Mouse (Mus musculus) heart, embryonic 14.5 days (tissue): ENCODE results near the gene Eif3b. TPM values are rescaled to one million over a fixed set of nuclear protein-coding genes. Genes with fewer than 3 reads are reported as not detected.
A peak's percentile ranks its signal among the peaks of the same experiment; 100 is the strongest.

Source experiments
- ATAC-seq: fragments of 200-750 bp; cut with Nextera tagmentation; 2 replicates; pipeline ENCODE4 v1.8.0; 2017; ENCODE audit warnings: low read depth, moderate TSS enrichment; ENCODE audit not compliant: insufficient number of reproducible peaks, insufficient read depth, low FRiP score
- H3K27ac ChIP-seq, 2 experiments: fragments of 200-500 bp in 1 of 2; fragments of 300-500 bp in 1 of 2; sonication (generic) in 1 of 2; replicated peaks in 1 of 2; 2 replicates each; pipeline ENCODE4 v1.5.1; 2012 to 2014; ENCODE audit warnings: low read depth in 2 of 2, low read length in 2 of 2, control low read depth in 1 of 2, mild to moderate bottlenecking in 1 of 2, mixed read lengths in 1 of 2; ENCODE audit not compliant: control insufficient read depth in 1 of 2, insufficient read depth in 1 of 2
- H3K27me3 ChIP-seq: fragments of 300-500 bp; sonication (generic); 2 replicates; pipeline ENCODE4 v1.6.1; 2014; ENCODE audit warnings: mild to moderate bottlenecking, low read length, control low read depth; ENCODE audit not compliant: control insufficient read depth, insufficient read depth
- H3K36me3 ChIP-seq: fragments of 300-500 bp; sonication (generic); 2 replicates; pipeline ENCODE4 v1.6.1; 2014; ENCODE audit warnings: mild to moderate bottlenecking, control low read depth, low read length, mixed read lengths; ENCODE audit not compliant: control insufficient read depth, insufficient read depth
- H3K4me1 ChIP-seq, 2 experiments: fragments of 200-500 bp in 1 of 2; fragments of 300-500 bp in 1 of 2; sonication (generic) in 1 of 2; 2 replicates each; pipeline ENCODE4 v1.6.1; 2012 to 2014; ENCODE audit warnings: low read length in 2 of 2, control low read depth in 1 of 2, mixed read lengths in 1 of 2; ENCODE audit not compliant: control insufficient read depth in 2 of 2, insufficient read depth in 2 of 2
- H3K4me2 ChIP-seq: fragments of 300-500 bp; sonication (generic); 2 replicates; pipeline ENCODE4 v1.6.1; 2014; ENCODE audit warnings: mild to moderate bottlenecking, low read length
- H3K4me3 ChIP-seq, 2 experiments: fragments of 200-500 bp in 1 of 2; fragments of 300-500 bp in 1 of 2; sonication (generic) in 1 of 2; 2 replicates each; pipeline ENCODE4 v1.5.1; 2012 to 2014; ENCODE audit warnings: low read length in 2 of 2, mild to moderate bottlenecking in 2 of 2, control low read depth in 1 of 2, low read depth in 1 of 2, moderate library complexity in 1 of 2; ENCODE audit not compliant: control insufficient read depth in 1 of 2, insufficient read depth in 1 of 2
- H3K9ac ChIP-seq: fragments of 300-500 bp; sonication (generic); 2 replicates; pipeline ENCODE4 v1.6.1; 2014; ENCODE audit warnings: mild to moderate bottlenecking, low read length
- H3K9me3 ChIP-seq: fragments of 300-500 bp; sonication (generic); 2 replicates; pipeline ENCODE4 v1.6.1; 2016; ENCODE audit warnings: low read length, control low read depth; ENCODE audit not compliant: control insufficient read depth
- WGBS: fragments of 180-500 bp; shearing (Covaris S2); extraction: QIAGEN DNeasy Blood & Tissue Kit; methylation state at CpG from one replicate; pipeline ENCODE4 v1.1.7; 2014; 5-methylcytosine and 5-hydroxymethylcytosine counted together
- polyA plus RNA-seq: library from polyadenylated mRNA; unstranded; fragments of >200 nt; fragmentation: Nextera tagmentation; extraction: Ambion mirVana; gene quantifications from 2 replicates; pipeline ENCODE4 v1.2.1, GENCODE M21; 2014

Gene Eif3b
- polyA plus RNA-seq, 1 experiment from 2014 or later = 108 TPM

DNA sequence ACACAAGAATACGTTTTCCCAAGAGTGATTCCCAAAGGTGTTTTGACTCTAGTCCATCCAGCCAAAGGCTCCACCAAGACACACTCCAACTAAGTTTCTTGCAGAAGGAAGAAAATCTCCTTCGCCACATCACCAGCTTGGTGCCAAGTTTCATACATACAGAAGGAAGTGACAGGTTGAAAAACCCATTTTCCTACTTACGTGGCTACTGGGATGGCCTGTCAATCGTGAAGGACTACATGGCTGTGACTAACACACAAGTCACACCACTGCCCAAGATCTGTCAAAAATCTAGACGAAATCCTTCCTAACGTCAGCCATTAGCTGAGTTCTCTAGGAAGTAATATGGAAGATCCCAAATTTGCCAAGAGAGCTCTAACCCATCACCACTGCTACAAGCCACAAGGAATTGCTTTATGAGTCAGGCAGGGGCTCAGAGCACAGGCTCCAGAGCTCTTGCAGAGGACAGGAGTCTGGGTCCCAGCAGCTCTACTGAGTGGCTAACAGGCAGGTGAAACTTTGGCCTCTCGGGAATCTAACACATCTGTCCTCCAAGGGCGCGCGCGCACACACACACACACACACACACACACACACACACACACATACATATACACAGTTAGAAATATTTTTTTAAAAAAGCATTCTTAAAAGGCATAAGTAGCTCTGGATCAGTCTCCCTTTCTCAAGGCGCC is 31.2 kb upstream of the Eif3b start:
- Histone ChIP-seq H3K36me3 (no peaks in the 10 kb centered on the region), H3K4me2 (peak overlapping the region; percentile 99), H3K4me3 (peak overlapping the region; percentile 62 to 76), H3K27ac (no peak overlapping the region), H3K4me1 (peaks cover 7 to 27% of the 10 kb centered on the region in 2 experiments; a peak in 3 of 4 replicates), H3K9ac (peak overlapping the region; percentile 82), H3K27me3 (no peaks in the 10 kb centered on the region), H3K9me3 (no peaks in the 10 kb centered on the region)
- WGBS = 69% methylated on average over 12 of the region's 12 CpGs
- no peak for ATAC-seq

- H3K9ac ChIP-seq = peak within 1 kb of the TSS; percentile 82
- peak within 1 kb of the TSS in 1 of 2 experiments; percentile 47; a peak in 1 of 4 replicates for H3K27ac ChIP-seq
- H3K4me3 ChIP-seq = peak within 1 kb of the TSS; percentile 62 to 76
These were observed 30.2 kb upstream of the Eif3b start, which contains the start of gene Snx8 for GRCm38 (mm10) chr5:140388588-140389576. Snx8 (minus strand) TSS chr5:140389262.

GRCm38 (mm10) chr5:140389647-140390046 is 29.5 kb upstream of the Eif3b start:
- Histone ChIP-seq H3K36me3 (no peaks in the 10 kb centered on the region), H3K9ac (no peak overlapping the region), H3K4me1 (peaks cover 3 to 15% of the 10 kb centered on the region in 2 experiments; a peak in 3 of 4 replicates), H3K9me3 (no peaks in the 10 kb centered on the region), H3K4me2 (peak overlapping the region; percentile 99), H3K27me3 (no peaks in the 10 kb centered on the region), H3K27ac (no peak overlapping the region), H3K4me3 (peak overlapping the region; percentile 37 to 76)
- WGBS = 56% methylated on average over 3 of the region's 3 CpGs
- no peak for ATAC-seq

More at GRCm38 (mm10) chr5:140388588-140389576, 30.2 kb upstream of the Eif3b start, which contains the start of gene Snx8:
- Histone ChIP-seq H3K4me1 (peaks cover 3 to 19% of the 10 kb centered on the region in 2 experiments; a peak in 3 of 4 replicates), H3K4me2 (peak within 1 kb of the TSS; percentile 99), H3K9me3 (no peaks in the 10 kb centered on the region), H3K36me3 (no peaks in the 10 kb centered on the region), H3K27me3 (no peaks in the 10 kb centered on the region)
- WGBS = under 1% methylated on average over 62 of the region's 63 CpGs
- peak; percentile 90 for ATAC-seq

DNA sequence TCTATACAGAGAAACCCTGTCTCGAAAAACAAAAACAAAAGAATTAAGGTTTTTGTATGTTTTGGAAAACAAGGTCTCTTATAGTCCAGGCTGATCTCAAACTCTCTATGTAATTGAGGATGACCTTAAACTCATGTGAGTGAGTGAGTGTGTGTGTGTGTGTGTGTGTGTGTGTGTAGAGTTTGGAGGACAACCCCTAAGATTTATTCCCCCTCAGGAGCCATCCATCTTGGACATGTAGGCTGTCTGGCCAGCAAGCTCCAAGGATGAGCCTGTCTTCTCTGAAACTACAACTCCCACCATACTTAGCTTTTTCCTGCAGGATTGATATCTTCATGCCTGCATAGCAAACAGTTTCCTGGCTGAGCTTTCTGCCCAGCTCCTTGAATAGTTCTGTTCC is 27.7 kb upstream of the Eif3b start:
- no peak overlapping the region for H3K9ac ChIP-seq
- WGBS = 42% methylated on average over 1 of the region's 1 CpGs
- no peak overlapping the region for H3K4me2 ChIP-seq
- H3K9me3 ChIP-seq = no peaks in the 10 kb centered on the region
- H3K36me3 ChIP-seq = no peaks in the 10 kb centered on the region
- no peak overlapping the region for H3K4me3 ChIP-seq
- H3K4me1 ChIP-seq = peaks cover 3 to 15% of the 10 kb centered on the region in 2 experiments; a peak in 3 of 4 replicates
- ATAC-seq = no peak
- no peaks in the 10 kb centered on the region for H3K27me3 ChIP-seq
- no peak overlapping the region for H3K27ac ChIP-seq

DNA sequence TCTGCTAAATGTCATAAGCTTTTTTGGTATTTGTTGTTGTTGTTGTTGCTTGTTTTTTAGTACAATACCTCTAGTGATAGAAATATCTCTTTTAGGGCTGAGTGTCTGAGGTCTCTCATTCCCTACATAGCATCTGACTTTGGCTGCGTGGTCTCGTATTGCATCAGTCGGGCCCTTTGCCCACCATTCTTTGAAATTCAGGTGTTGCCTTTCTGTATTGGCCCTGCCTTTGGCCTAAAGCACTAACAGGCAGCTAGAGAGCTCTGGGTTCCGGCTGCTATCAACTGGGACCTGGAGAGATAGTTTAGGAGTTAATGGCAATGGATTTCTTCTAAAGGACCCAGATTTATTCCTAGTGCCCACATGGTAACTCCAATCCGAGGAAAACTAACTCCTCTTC is 27.1 kb upstream of the Eif3b start:
- H3K4me1 ChIP-seq = peaks cover 3 to 15% of the 10 kb centered on the region in 2 experiments; a peak in 3 of 4 replicates
- no peak overlapping the region for H3K27ac ChIP-seq
- H3K27me3 ChIP-seq = no peaks in the 10 kb centered on the region
- H3K36me3 ChIP-seq = no peaks in the 10 kb centered on the region
- H3K9ac ChIP-seq = no peak overlapping the region
- no peak overlapping the region for H3K4me2 ChIP-seq
- WGBS = 75% methylated on average over 5 of the region's 5 CpGs
- no peak for ATAC-seq
- H3K4me3 ChIP-seq = no peak overlapping the region
- H3K9me3 ChIP-seq = no peaks in the 10 kb centered on the region

DNA sequence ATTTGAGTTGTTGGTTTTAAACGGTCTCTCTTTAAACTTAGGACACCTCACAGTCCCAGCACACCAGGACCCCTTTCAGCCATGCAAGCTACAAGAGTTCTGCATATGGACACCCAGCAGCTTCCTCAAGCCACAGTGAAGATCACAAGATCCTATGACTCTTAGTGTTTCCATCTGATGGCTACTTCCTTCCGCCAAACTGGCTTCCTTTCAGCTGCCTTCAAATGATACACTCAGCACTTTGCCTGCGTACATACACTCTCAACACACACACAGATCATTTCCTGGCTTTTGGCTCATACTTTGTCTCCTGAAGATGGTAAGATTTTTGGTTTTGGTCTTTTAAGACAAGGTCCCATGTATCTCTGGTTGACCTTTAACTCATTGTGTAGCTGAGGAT is 26.4 kb upstream of the Eif3b start:
- Histone ChIP-seq H3K4me1 (peaks cover 3 to 9% of the 10 kb centered on the region in 2 experiments; a peak in 3 of 4 replicates), H3K9me3 (no peaks in the 10 kb centered on the region), H3K4me3 (no peak overlapping the region), H3K36me3 (no peaks in the 10 kb centered on the region), H3K4me2 (no peak overlapping the region), H3K9ac (no peak overlapping the region), H3K27me3 (no peaks in the 10 kb centered on the region), H3K27ac (no peak overlapping the region)
- ATAC-seq = no peak
- 75% methylated on average over 3 of the region's 3 CpGs for WGBS

DNA sequence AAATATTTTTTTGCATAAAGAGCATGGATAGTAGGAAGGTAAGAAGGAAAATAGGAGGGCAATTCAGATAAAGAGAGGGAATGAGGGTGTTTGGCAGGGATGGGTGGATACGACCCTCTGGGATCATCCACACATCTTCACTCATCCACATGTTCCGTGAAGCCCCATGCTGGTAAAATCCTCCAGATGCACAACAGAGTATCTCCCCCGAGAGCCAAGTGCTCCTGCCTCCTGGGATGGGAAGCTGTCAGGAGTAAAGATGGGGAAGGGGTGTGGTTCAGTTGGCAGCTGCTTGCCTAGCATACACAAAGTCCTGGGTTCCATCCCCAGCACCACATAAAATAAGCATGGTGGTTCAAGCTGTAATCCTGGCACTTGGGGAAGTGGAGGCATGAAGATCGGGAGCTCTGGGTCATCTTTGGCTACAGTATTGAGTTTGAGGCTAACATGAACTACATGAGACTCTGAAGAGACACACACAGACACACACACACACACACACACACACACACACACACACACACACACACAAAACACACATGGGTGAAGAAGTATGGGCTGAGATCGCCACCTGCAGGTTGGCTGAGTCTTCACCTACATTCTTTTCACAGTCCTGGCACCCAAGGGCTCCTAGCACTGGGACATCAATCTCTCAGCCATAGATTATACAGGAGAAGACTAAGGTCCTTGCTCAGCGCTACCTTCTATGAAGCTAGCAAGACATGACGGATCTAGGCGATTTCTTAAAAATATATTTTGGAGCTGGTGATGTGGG is 22.8 kb upstream of the Eif3b start:
- 52% methylated on average over 8 of the region's 8 CpGs for WGBS
- Histone ChIP-seq H3K4me2 (no peak overlapping the region), H3K27ac (no peak overlapping the region), H3K4me3 (no peak overlapping the region), H3K36me3 (no peaks in the 10 kb centered on the region), H3K9ac (no peak overlapping the region), H3K4me1 (no peaks in the 10 kb centered on the region), H3K9me3 (no peaks in the 10 kb centered on the region), H3K27me3 (no peaks in the 10 kb centered on the region)
- no peak for ATAC-seq
